In genomic region chr5:125245534-125246151, GRCm38 (mm10) we compare ENCODE assay signal across 8 mouse cellular contexts.
DNase-seq lines count a peak whose midpoint lies in the region; ATAC-seq and TF ChIP-seq lines count a peak whose summit lies in the region.

No protein-coding gene starts in this region.

- TF ChIP-seq EP300 in liver, embryonic 14.5 days (IDR thresholded peaks at IDR 0.05; ENCODE audit: low read depth), result no peak

- no peak for TF ChIP-seq CTCF in lung, embryonic 14.5 days (IDR thresholded peaks at IDR 0.05; ENCODE audit: low read depth)
- no peak for TF ChIP-seq CTCF in lung, adult 2 months (IDR thresholded peaks at IDR 0.05; ENCODE audit: insufficient read depth, low read length)
- no peak for TF ChIP-seq CTCF in cortical plate, adult 2 months (IDR thresholded peaks at IDR 0.05; ENCODE audit: extremely low read depth, insufficient read depth, low read length)
- no peak for TF ChIP-seq CTCF in liver, embryonic 14.5 days (IDR thresholded peaks at IDR 0.05; ENCODE audit: low read depth)

- peak overlapping the region; percentile 24 for H3K4me3 ChIP-seq in lung, embryonic 14.5 days (ENCODE audit: low read depth, low read length)
- no peak overlapping the region for H3K4me3 ChIP-seq in lung, adult 2 months (replicated peaks; ENCODE audit: extremely low read depth, low read depth, low read length)
- no peak overlapping the region for H3K4me3 ChIP-seq in cortical plate, adult 2 months (ENCODE audit: insufficient read depth, low read length)
- no peak overlapping the region for H3K4me3 ChIP-seq in liver, embryonic 14.5 days (ENCODE audit: insufficient read depth in 1 of 2, low read depth in 2 of 2, low read length in 2 of 2)

- no peak overlapping the region for H3K27ac ChIP-seq in lung, embryonic 14.5 days (ENCODE audit: low read depth)
- H3K27ac ChIP-seq in cortical plate, adult 2 months (ENCODE audit: insufficient read depth, low read length), result no peak overlapping the region
- no peak overlapping the region for H3K27ac ChIP-seq in liver, embryonic 14.5 days

- peak overlapping the region; percentile 59 for H3K4me2 ChIP-seq in lung, embryonic 14.5 days
- H3K4me2 ChIP-seq in liver, embryonic 14.5 days (ENCODE audit: low read depth), result 0 out of 2 replicates have a peak overlapping the region, but pooled peaks have one; percentile 11

- peak overlapping the region; percentile 38; the same call in 1 of the 2 replicates for H3K9ac ChIP-seq in lung, embryonic 14.5 days
- no peak overlapping the region for H3K9ac ChIP-seq in liver, embryonic 14.5 days (replicated peaks)

- H3K9me3 ChIP-seq in lung, embryonic 14.5 days (ENCODE audit: low read depth, low read length), result no peaks in the 10 kb centered on the region
- no peaks in the 10 kb centered on the region for H3K9me3 ChIP-seq in liver, embryonic 14.5 days (ENCODE audit: control insufficient read depth, low read length)

- TF ChIP-seq POLR2A in lung, adult 2 months (IDR thresholded peaks at IDR 0.05; ENCODE audit: borderline replicate concordance, extremely low read depth, low read depth, low read length), result no peak
- TF ChIP-seq POLR2A in cortical plate, adult 2 months (IDR thresholded peaks at IDR 0.05; ENCODE audit: extremely low read depth, insufficient read depth, low read length), result 0 out of 2 replicates have a peak, but pooled peaks have one; percentile 29

- peaks cover 7% of the 10 kb centered on the region; the same call in 1 of the 2 replicates for H3K4me1 ChIP-seq in lung, embryonic 14.5 days (ENCODE audit: insufficient read depth)
- H3K4me1 ChIP-seq in lung, adult 2 months (ENCODE audit: control insufficient read depth, insufficient read depth, low read length), result peaks cover 6% of the 10 kb centered on the region
- H3K4me1 ChIP-seq in cortical plate, adult 2 months (ENCODE audit: control insufficient read depth, insufficient read depth, low read length), result peaks cover 5% of the 10 kb centered on the region
- H3K4me1 ChIP-seq in liver, embryonic 14.5 days (replicated peaks; ENCODE audit: control insufficient read depth in 2 of 2, insufficient read depth in 2 of 2, low read length in 1 of 2), result no peaks in the 10 kb centered on the region; a peak in 1 of 4 replicates

- peak; percentile 65 for ATAC-seq in lung, embryonic 14.5 days (ENCODE audit: insufficient read depth)
- peak; percentile 35 for ATAC-seq in granulocyte monocyte progenitor cell, adult 5-6 weeks (replicated peaks; ENCODE audit: poor library complexity, severe bottlenecking)
- no peak for ATAC-seq in liver, embryonic 14.5 days (ENCODE audit: insufficient read depth)

- 7% methylated on average over 27 of the region's 27 CpGs for WGBS in lung, embryonic 14.5 days
- 7% methylated on average over 27 of the region's 27 CpGs for WGBS in lung, adult 2 months
- 8% methylated on average over 27 of the region's 27 CpGs for WGBS in liver, embryonic 14.5 days (ENCODE audit: insufficient replicate concordance)

- no peaks in the 10 kb centered on the region for H3K36me3 ChIP-seq in lung, embryonic 14.5 days (ENCODE audit: insufficient read depth)
- H3K36me3 ChIP-seq in liver, embryonic 14.5 days (replicated peaks; ENCODE audit: control insufficient read depth, insufficient read depth, low read depth), result no peaks in the 10 kb centered on the region

- DNase-seq in lung, embryonic 14.5 days, result peak; percentile 77
- DNase-seq in lung, adult 2 months, result no peak
- peak; percentile 59 for DNase-seq in kidney, adult 11 months
- DNase-seq in liver, embryonic 14.5 days (ENCODE audit: low read depth in 3 of 3, low spot score in 3 of 3), result no peak
- DNase-seq in retina, embryonic 14.5 days (ENCODE audit: low spot score), result peak; percentile 84
- DNase-seq in spleen, postnatal 4 days (ENCODE audit: low spot score in 2 of 2), result no peak

- peaks cover 2% of the 10 kb centered on the region; the same call in 1 of the 2 replicates for H3K27me3 ChIP-seq in lung, embryonic 14.5 days (ENCODE audit: insufficient read depth, low read length)
- peaks cover 9% of the 10 kb centered on the region for H3K27me3 ChIP-seq in liver, embryonic 14.5 days (ENCODE audit: control insufficient read depth, insufficient read depth, low read length)

Comparison
In these comparisons a context has a peak if more than half of its experiments do, and no peak if none do; other contexts are left out.
1. DNase-seq: peak in lung, embryonic 14.5 days (single experiment), kidney, adult 11 months (single experiment) and retina, embryonic 14.5 days (single experiment); none in lung, adult 2 months (single experiment), liver, embryonic 14.5 days (0 of 3) and spleen, postnatal 4 days (0 of 2).